Mouse (Mus musculus) liver, embryonic 13.5 days (tissue): Measurements from ENCODE around the gene Pde4c. TPM values are rescaled to one million over a fixed set of nuclear protein-coding genes. Genes with fewer than 3 reads are reported as not detected.

Source experiments
- ATAC-seq: fragments of 200-750 bp; cut with Nextera tagmentation; 2 replicates; pipeline ENCODE4 v1.8.0; 2017; ENCODE audit warnings: low read depth, mild to moderate bottlenecking, moderate number of reproducible peaks, moderate library complexity
- DNase-seq: peaks from one replicate; pipeline ENCODE4 v3.0.0; 2022
- H3K27ac ChIP-seq: fragments of 300-500 bp; sonication (generic); 2 replicates; pipeline ENCODE4 v1.5.1; 2015; ENCODE audit warnings: moderate library complexity, mild to moderate bottlenecking, inconsistent platforms
- H3K27me3 ChIP-seq: fragments of 300-500 bp; sonication (generic); 2 replicates; pipeline ENCODE4 v1.6.1; 2015; ENCODE audit warnings: mild to moderate bottlenecking, inconsistent platforms
- H3K36me3 ChIP-seq: fragments of 300-500 bp; sonication (generic); 2 replicates; pipeline ENCODE4 v1.6.1; 2015; ENCODE audit warnings: mild to moderate bottlenecking, inconsistent platforms
- H3K4me1 ChIP-seq: fragments of 300-500 bp; sonication (generic); replicated peaks from 2 replicates; pipeline ENCODE4 v1.6.1; 2015; ENCODE audit warnings: inconsistent platforms
- H3K4me2 ChIP-seq: fragments of 300-500 bp; sonication (generic); 2 replicates; pipeline ENCODE4 v1.6.1; 2015; ENCODE audit warnings: inconsistent platforms, mild to moderate bottlenecking, moderate library complexity
- H3K4me3 ChIP-seq: fragments of 300-500 bp; sonication (generic); replicated peaks from 2 replicates; pipeline ENCODE4 v1.5.1; 2015; ENCODE audit warnings: mild to moderate bottlenecking, inconsistent platforms
- H3K9ac ChIP-seq: fragments of 300-500 bp; sonication (generic); 2 replicates; pipeline ENCODE4 v1.6.1; 2015; ENCODE audit warnings: mild to moderate bottlenecking, inconsistent platforms
- H3K9me3 ChIP-seq: fragments of 300-500 bp; sonication (generic); replicated peaks from 2 replicates; pipeline ENCODE4 v1.6.1; 2016; ENCODE audit warnings: inconsistent platforms
- WGBS: fragments of 180-500 bp; shearing (Covaris S2); methylation state at CpG from one replicate; pipeline ENCODE4 v1.1.7; 2015; ENCODE audit not compliant: insufficient replicate concordance; 5-methylcytosine and 5-hydroxymethylcytosine counted together
- polyA plus RNA-seq: library from polyadenylated mRNA; unstranded; fragments of >200 nt; fragmentation: Nextera tagmentation; extraction: Ambion mirVana; gene quantifications from 2 replicates; pipeline ENCODE4 v1.2.1, GENCODE M21; 2015

Pde4c gene
- polyA plus RNA-seq, 1 experiment from 2014 or later, result 0.40 TPM

DNA sequence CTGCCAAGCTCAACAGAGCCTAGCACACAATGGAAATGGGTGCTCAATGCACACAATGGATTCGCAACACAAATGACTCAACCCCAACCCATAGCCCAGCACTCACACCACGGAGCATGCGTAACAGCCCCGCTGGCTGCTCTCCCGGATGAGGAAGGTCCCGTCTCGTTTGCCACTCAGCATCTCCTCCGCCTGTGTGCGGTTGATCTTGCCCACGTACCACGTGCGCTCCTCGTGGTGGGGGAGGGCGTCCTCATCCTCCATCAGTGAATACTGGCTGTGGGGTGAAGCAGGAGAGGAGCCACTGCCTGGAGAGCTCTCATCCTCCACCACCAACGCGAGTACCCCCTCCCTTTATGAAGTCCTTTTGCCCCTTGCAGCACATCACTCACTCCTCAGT lies 45.4 kb downstream of the Pde4c start:
- Histone ChIP-seq H3K9me3 (no peaks in the 10 kb centered on the region), H3K4me3 (no peak overlapping the region), H3K4me1 (peaks cover 87% of the 10 kb centered on the region), H3K27ac (no peak overlapping the region), H3K27me3 (no peaks in the 10 kb centered on the region), H3K4me2 (0 out of 2 replicates have a peak overlapping the region, but pooled peaks have one; percentile 24), H3K36me3 (peaks cover 52% of the 10 kb centered on the region), H3K9ac (peak overlapping the region; percentile 29; the same call in 1 of the 2 replicates)
- DNase-seq (no peak), ATAC-seq (no peak)
- WGBS, result 75% methylated on average over 16 of the region's 16 CpGs

DNA sequence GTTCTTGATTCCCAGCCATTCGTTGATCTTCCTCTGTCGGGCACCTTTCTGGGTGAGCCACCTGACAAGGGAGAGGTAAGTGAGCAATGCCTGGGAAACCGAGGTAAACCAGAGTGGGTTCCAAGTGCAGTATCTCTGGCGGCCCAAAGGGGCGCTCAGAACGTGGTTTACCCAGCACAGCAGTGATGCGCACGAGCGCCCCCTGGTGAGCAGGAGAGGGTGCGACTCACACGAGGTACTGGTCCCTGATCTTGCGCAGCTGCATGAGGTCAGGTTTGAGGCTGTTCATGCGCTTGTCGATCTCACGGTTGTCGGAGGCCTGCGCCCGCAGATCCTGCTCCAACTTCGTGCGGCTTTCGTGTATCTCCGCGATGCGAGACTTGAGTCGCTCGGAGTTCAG lies 45.8 kb downstream of the Pde4c start:
- Histone ChIP-seq H3K4me2 (peak overlapping the region; percentile 38), H3K4me1 (peaks cover 87% of the 10 kb centered on the region), H3K4me3 (no peak overlapping the region), H3K27ac (peak overlapping the region; percentile 71), H3K27me3 (no peaks in the 10 kb centered on the region), H3K9ac (peak overlapping the region; percentile 57), H3K9me3 (no peaks in the 10 kb centered on the region), H3K36me3 (peaks cover 56% of the 10 kb centered on the region)
- peak; percentile 91 for DNase-seq
- ATAC-seq, result peak; percentile 72
- 4% methylated on average over 26 of the region's 26 CpGs for WGBS

- peak overlapping the region; percentile 71 for H3K27ac ChIP-seq
- no peaks in the 10 kb centered on the region for H3K9me3 ChIP-seq
- 28% methylated on average over 12 of the region's 12 CpGs for WGBS
- peaks cover 87% of the 10 kb centered on the region for H3K4me1 ChIP-seq
- H3K36me3 ChIP-seq, result peaks cover 61% of the 10 kb centered on the region
- ATAC-seq, result peak; percentile 54
- no peak for DNase-seq
- peak overlapping the region; percentile 38 for H3K4me2 ChIP-seq
- H3K4me3 ChIP-seq, result no peak overlapping the region
- peak overlapping the region; percentile 57 for H3K9ac ChIP-seq
- no peaks in the 10 kb centered on the region for H3K27me3 ChIP-seq
These were observed 46.3 kb downstream of the Pde4c start for GRCm38 (mm10) chr8:70769858-70770257.

GRCm38 (mm10) chr8:70770748-70771147 lies 47.2 kb downstream of the Pde4c start:
- H3K4me1 ChIP-seq, result peaks cover 87% of the 10 kb centered on the region
- no peaks in the 10 kb centered on the region for H3K9me3 ChIP-seq
- DNase-seq (no peak), ATAC-seq (no peak)
- H3K9ac ChIP-seq, result peak overlapping the region; percentile 57; the same call in 1 of the 2 replicates
- WGBS, result 79% methylated on average over 13 of the region's 13 CpGs
- no peak overlapping the region for H3K4me2 ChIP-seq
- H3K27me3 ChIP-seq, result no peaks in the 10 kb centered on the region
- peak overlapping the region; percentile 71; the same call in 1 of the 2 replicates for H3K27ac ChIP-seq
- H3K4me3 ChIP-seq, result no peak overlapping the region
- H3K36me3 ChIP-seq, result peaks cover 64% of the 10 kb centered on the region

- no peak for ATAC-seq
- peaks cover 87% of the 10 kb centered on the region for H3K4me1 ChIP-seq
- no peak overlapping the region for H3K4me2 ChIP-seq
- no peak overlapping the region for H3K9ac ChIP-seq
- H3K36me3 ChIP-seq, result peaks cover 64% of the 10 kb centered on the region
- 74% methylated on average over 7 of the region's 7 CpGs for WGBS
- DNase-seq, result no peak
- no peak overlapping the region for H3K27ac ChIP-seq
- no peak overlapping the region for H3K4me3 ChIP-seq
- H3K27me3 ChIP-seq, result no peaks in the 10 kb centered on the region
- H3K9me3 ChIP-seq, result no peaks in the 10 kb centered on the region
These were observed 47.7 kb downstream of the Pde4c start for GRCm38 (mm10) chr8:70771217-70771616.

DNA sequence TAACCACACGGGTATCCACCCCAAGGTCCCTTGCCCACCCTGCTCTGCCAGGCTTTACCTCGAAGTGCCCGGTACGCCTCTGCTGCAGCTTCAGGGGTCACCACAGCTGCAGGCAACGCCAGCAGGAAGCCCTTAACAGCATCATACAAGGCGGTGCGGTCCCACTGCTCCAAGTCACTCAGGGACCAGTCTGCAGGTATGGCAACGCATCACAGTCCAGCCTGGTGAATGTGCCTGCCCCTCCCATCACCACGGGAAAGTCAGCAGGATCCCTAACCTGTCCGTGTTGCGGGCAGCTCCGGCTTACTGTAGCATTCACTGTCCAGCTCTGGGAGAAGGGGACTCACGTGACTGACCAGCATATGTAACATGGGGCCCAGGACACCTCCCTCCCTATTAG lies 48.6 kb downstream of the Pde4c start:
- Histone ChIP-seq H3K27me3 (no peaks in the 10 kb centered on the region), H3K36me3 (peaks cover 64% of the 10 kb centered on the region), H3K9me3 (no peaks in the 10 kb centered on the region), H3K27ac (no peak overlapping the region), H3K4me2 (no peak overlapping the region), H3K9ac (no peak overlapping the region), H3K4me1 (peaks cover 80% of the 10 kb centered on the region), H3K4me3 (no peak overlapping the region)
- no peak for ATAC-seq
- no peak for DNase-seq
- 85% methylated on average over 13 of the region's 13 CpGs for WGBS

GRCm38 (mm10) chr8:70772890-70773289 lies 49.4 kb downstream of the Pde4c start:
- Histone ChIP-seq H3K36me3 (peaks cover 62% of the 10 kb centered on the region), H3K4me1 (peaks cover 77% of the 10 kb centered on the region), H3K4me2 (no peak overlapping the region), H3K9me3 (no peaks in the 10 kb centered on the region), H3K27ac (no peak overlapping the region), H3K4me3 (no peak overlapping the region), H3K9ac (no peak overlapping the region; the same call in 1 of the 2 replicates), H3K27me3 (no peaks in the 10 kb centered on the region)
- DNase-seq, result no peak
- 82% methylated on average over 9 of the region's 9 CpGs for WGBS
- ATAC-seq, result no peak

DNA sequence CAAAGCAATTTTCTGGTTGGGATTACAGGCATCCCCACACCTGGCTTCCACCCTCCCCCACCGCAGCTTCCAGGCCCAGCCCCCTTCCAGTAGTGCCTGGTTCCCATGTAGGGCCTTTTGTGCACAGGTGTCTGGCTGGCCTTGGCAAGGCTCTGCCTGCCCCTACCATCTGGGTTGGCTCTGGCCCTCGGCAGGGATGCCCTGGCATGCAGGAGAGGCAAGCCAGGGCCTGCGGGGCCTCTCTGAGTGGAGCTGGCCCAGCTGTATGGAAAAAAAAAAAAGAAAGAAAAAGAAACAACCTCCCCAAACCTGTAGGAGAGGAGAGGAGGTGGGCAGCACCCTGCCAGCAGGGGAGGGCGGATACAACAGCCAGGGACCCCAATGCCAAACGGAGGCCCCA lies 49.9 kb downstream of the Pde4c start:
- no peak for DNase-seq
- H3K4me1 ChIP-seq, result peaks cover 77% of the 10 kb centered on the region
- ATAC-seq, result no peak
- H3K27ac ChIP-seq, result no peak overlapping the region
- peak overlapping the region; percentile 40; the same call in 1 of the 2 replicates for H3K9ac ChIP-seq
- 87% methylated on average over 5 of the region's 5 CpGs for WGBS
- H3K36me3 ChIP-seq, result peaks cover 61% of the 10 kb centered on the region
- no peak overlapping the region for H3K4me3 ChIP-seq
- no peaks in the 10 kb centered on the region for H3K9me3 ChIP-seq
- no peak overlapping the region for H3K4me2 ChIP-seq
- H3K27me3 ChIP-seq, result no peaks in the 10 kb centered on the region

GRCm38 (mm10) chr8:70773833-70774232 lies 50.3 kb downstream of the Pde4c start:
- Histone ChIP-seq H3K4me2 (no peak overlapping the region), H3K9ac (peak overlapping the region; percentile 40), H3K9me3 (no peaks in the 10 kb centered on the region), H3K36me3 (peaks cover 61% of the 10 kb centered on the region), H3K4me1 (peaks cover 77% of the 10 kb centered on the region), H3K4me3 (no peak overlapping the region), H3K27ac (0 out of 2 replicates have a peak overlapping the region, but pooled peaks have one; percentile 24), H3K27me3 (no peaks in the 10 kb centered on the region)
- WGBS, result 80% methylated on average over 9 of the region's 9 CpGs
- no peak for ATAC-seq
- DNase-seq, result no peak

DNA sequence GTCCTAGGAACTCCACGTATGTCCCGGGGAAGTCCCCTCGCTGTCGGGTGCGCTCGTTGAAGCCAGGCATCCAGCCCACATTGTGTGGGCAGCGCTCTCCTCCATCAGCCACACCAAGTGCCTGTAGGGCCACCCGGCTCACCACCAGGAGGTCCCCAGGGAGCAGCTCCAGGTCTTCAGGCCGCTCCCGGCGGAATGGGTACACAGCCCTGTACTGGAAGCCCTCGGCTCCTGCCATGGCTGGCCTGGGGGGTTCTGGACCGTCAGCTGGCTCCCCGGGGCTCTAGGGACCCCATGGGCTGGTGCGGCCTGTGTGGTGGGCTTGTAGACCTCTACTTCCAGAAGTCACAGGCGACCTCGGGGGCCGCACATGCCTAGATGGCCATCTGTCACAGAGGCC lies 51.2 kb downstream of the Pde4c start:
- Histone ChIP-seq H3K27me3 (no peaks in the 10 kb centered on the region), H3K4me2 (no peak overlapping the region), H3K4me1 (peaks cover 73% of the 10 kb centered on the region), H3K27ac (no peak overlapping the region), H3K9ac (0 out of 2 replicates have a peak overlapping the region, but pooled peaks have one; percentile 96), H3K36me3 (peaks cover 66% of the 10 kb centered on the region), H3K9me3 (no peaks in the 10 kb centered on the region), H3K4me3 (no peak overlapping the region)
- no peak for DNase-seq
- WGBS, result 86% methylated on average over 18 of the region's 18 CpGs
- no peak for ATAC-seq

GRCm38 (mm10) chr8:70775227-70775626 lies 51.7 kb downstream of the Pde4c start:
- H3K9me3 ChIP-seq, result no peaks in the 10 kb centered on the region
- WGBS, result 75% methylated on average over 5 of the region's 5 CpGs
- ATAC-seq (no peak), DNase-seq (no peak)
- H3K9ac ChIP-seq, result peak overlapping the region; percentile 96
- H3K4me3 ChIP-seq, result peak overlapping the region; percentile 81
- H3K4me1 ChIP-seq, result peaks cover 73% of the 10 kb centered on the region
- peak overlapping the region; percentile 100 for H3K4me2 ChIP-seq
- no peaks in the 10 kb centered on the region for H3K27me3 ChIP-seq
- peaks cover 69% of the 10 kb centered on the region for H3K36me3 ChIP-seq
- H3K27ac ChIP-seq, result 0 out of 2 replicates have a peak overlapping the region, but pooled peaks have one; percentile 94

DNA sequence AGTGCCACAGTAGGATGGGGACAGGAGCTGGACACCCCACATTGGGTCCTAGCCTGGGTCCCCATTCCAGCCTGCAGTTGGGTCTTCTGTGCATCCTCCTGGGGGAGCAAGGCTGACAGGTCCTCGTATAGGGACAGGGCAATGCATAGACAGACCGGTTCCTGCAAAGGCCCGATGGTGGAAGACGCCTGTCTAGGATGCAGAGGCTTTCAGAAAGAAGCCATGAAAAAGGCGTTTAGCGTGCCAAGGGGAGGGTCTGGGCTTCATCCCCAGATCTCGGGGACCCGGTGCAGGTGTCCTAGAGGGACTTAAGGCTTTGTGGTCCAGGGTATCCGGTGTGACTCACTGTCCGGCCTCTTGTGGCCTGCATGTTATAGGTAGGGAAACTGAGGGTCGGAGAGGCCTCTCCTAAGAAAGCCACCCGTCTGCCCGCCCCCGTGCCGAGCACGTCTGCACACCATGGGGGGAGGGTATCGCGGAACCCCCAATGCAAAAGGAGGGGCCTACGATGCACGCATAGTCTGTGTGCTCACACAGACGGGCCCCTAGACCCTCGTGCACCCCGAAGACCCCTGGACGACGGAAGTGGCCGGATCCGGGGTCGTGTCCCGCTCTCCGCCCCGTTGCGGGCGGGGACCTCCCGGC lies 52.5 kb downstream of the Pde4c start:
- peak overlapping the region; percentile 96 for H3K9ac ChIP-seq
- H3K27ac ChIP-seq, result peak overlapping the region; percentile 94
- WGBS, result 3% methylated on average over 34 of the region's 34 CpGs
- no peaks in the 10 kb centered on the region for H3K27me3 ChIP-seq
- H3K4me2 ChIP-seq, result peak overlapping the region; percentile 100
- no peaks in the 10 kb centered on the region for H3K9me3 ChIP-seq
- DNase-seq, result no peak
- ATAC-seq, result no peak
- peaks cover 69% of the 10 kb centered on the region for H3K36me3 ChIP-seq
- peak overlapping the region; percentile 81 for H3K4me3 ChIP-seq
- peaks cover 68% of the 10 kb centered on the region for H3K4me1 ChIP-seq
